ENCODE assay signal across 23 mouse cellular contexts in genomic region chr9:32680201-32680600, GRCm38 (mm10).
"Had no signal": no experiment of that assay in that cellular context is flagged by ENCODE, and none has a peak within 500 bp of the region (broad histone marks: within the 10 kb centered on the region; RNA-seq: fewer than 3 reads in every experiment).

No protein-coding gene starts in this region.

- H3K4me3 ChIP-seq: heart, embryonic 13.5 days; heart, embryonic 15.5 days; hindbrain, embryonic 13.5 days; hindbrain, embryonic 15.5 days; kidney, embryonic 15.5 days; left cerebral cortex, adult 2 months; limb, embryonic 10.5 days; limb, embryonic 12.5 days; liver, embryonic 13.5 days had no signal

- H3K36me3 ChIP-seq: heart, embryonic 13.5 days; heart, embryonic 15.5 days; hindbrain, embryonic 13.5 days; hindbrain, embryonic 15.5 days; kidney, embryonic 15.5 days; limb, embryonic 10.5 days; limb, embryonic 12.5 days; liver, embryonic 13.5 days had no signal

- H3K4me1 ChIP-seq: liver, embryonic 13.5 days had no signal

- DNase-seq: gastrocnemius, postnatal 14 days; gastrocnemius, postnatal 36 days; heart, adult 18-20 months; heart, postnatal 14 days; heart, postnatal 36 days; kidney, adult 11 months; kidney, adult 2 months; kidney, adult 9 months; kidney, postnatal 14 days; kidney, postnatal 36 days; liver; liver, embryonic 13.5 days had no signal

- H3K9ac ChIP-seq: heart, embryonic 13.5 days; heart, embryonic 15.5 days; hindbrain, embryonic 13.5 days; hindbrain, embryonic 15.5 days; kidney, embryonic 15.5 days; limb, embryonic 12.5 days; liver, embryonic 13.5 days had no signal

- ATAC-seq: hindbrain, postnatal 0 days; intestine, embryonic 16.5 days had no signal

- H3K27me3 ChIP-seq: heart, embryonic 13.5 days; heart, embryonic 15.5 days; kidney, embryonic 15.5 days; limb, embryonic 12.5 days had no signal

- H3K27ac ChIP-seq: heart, embryonic 13.5 days; heart, embryonic 15.5 days; hindbrain, embryonic 13.5 days; hindbrain, embryonic 15.5 days; hindbrain, postnatal 0 days; kidney, embryonic 15.5 days; kidney, postnatal 0 days; left cerebral cortex, adult 2 months; limb, embryonic 10.5 days; limb, embryonic 12.5 days; liver, embryonic 13.5 days had no signal
